Mouse (Mus musculus): ENCODE measurements around the gene Ldhal6b. TPM values are rescaled to one million over a fixed set of nuclear protein-coding genes. Genes with fewer than 3 reads are reported as not detected.

The Ldhal6b gene
- polyA plus RNA-seq, 1 experiment from 2014 or later, result not detected

DNA sequence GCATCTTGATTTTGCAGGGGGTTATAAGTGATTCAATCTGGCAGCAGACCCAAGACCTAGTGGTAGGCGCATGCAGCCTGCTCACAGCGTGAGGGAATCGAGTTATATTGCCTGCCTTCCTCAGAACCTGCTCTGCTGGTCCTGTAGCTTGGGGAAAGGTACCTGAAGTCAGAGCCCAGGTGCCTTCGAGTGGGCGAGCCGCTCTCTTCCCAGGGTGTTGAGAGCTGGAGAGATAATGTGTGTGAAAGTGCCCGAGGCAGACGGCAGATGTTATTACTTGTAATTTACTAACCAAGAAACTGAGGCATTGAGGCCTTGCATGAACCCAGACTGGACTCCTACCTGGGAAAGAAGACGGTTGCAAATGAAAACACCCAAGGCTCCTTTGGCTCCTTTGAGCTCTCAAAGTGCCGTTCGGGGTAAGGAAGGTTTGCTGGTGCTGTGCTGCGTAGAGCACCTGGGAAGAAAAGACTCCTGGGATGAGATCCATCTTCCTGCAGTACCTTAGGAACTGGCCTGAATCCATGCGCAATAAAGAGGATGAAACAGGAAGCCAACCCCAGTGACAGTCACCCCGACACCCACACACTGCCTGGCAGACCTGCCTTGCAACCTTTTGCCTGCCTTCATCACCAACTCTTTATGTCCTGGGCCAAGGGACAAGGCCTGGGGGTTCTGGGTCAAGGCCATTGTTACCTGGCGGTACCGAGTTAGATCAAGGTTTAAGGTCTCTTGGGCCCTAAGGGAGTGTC is 22.9 kb downstream of the Ldhal6b start:
- H3K4me3 ChIP-seq (replicated peaks), result no peak overlapping the region
- H3K36me3 ChIP-seq (replicated peaks), result no peaks in the 10 kb centered on the region
- H3K4me2 ChIP-seq, result no peak overlapping the region
- no peaks in the 10 kb centered on the region for H3K9me3 ChIP-seq (replicated peaks)
- no peak overlapping the region for H3K9ac ChIP-seq
- ATAC-seq (ENCODE audit: insufficient read depth), result no peak
- H3K27ac ChIP-seq (replicated peaks), result no peak overlapping the region
- H3K27me3 ChIP-seq, result 0 out of 2 replicates have a peak, but pooled peaks cover 2% of the 10 kb centered on the region
- 0 out of 2 replicates have a peak, but pooled peaks cover 3% of the 10 kb centered on the region for H3K4me1 ChIP-seq (replicated peaks)
- 66% methylated on average over 16 of the region's 16 CpGs for WGBS (ENCODE audit: insufficient replicate concordance)

DNA sequence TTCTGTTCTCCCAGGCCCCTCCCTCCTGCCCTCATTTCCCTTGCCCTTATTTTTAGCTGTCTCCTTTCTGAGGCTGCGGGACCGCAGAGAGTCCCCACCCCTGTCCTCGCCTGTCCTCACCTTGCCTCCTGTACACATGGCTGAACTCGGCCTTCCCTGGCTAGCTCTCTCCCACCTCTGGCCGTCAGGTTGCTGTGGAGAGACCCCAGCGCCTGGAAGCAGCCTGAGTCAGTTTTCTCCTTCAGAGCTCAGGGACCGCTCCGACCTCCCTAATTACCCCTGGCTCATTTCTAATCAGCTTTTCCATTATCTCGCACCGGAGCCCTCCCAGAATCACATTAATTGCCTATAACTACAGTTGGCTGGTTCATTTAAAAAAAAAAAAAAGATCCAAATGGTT is 27.9 kb downstream of the Ldhal6b start:
- no peak for ATAC-seq (ENCODE audit: insufficient read depth)
- Histone ChIP-seq H3K4me2 (no peak overlapping the region), H3K4me3 (replicated peaks) (no peak overlapping the region), H3K4me1 (replicated peaks) (no peaks in the 10 kb centered on the region), H3K9ac (no peak overlapping the region), H3K36me3 (replicated peaks) (no peaks in the 10 kb centered on the region), H3K9me3 (replicated peaks) (no peaks in the 10 kb centered on the region), H3K27me3 (0 out of 2 replicates have a peak, but pooled peaks cover 6% of the 10 kb centered on the region), H3K27ac (replicated peaks) (no peak overlapping the region)
- WGBS (ENCODE audit: insufficient replicate concordance), result 66% methylated on average over 10 of the region's 10 CpGs

DNA sequence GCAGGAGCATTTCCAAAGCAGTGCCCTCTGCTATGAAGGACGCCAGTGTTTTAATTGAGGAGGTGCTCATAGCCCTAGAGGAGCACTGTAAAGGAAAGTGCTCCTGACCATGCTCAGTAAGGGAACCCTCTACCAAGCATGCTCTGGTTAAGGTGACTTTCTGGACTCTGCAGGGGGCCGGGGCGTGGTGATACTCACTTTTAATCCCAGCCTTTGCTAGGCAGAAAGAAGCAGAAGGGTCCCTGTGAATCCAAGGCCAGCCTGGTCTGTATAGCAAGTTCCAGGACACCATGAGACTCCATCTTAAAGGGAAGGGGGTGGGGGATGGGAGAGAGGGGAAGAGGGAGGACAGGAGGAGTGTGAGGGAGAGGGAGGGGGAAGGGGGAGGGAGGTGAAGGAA is 30.2 kb downstream of the Ldhal6b start:
- no peak overlapping the region for H3K9ac ChIP-seq
- no peak overlapping the region for H3K4me2 ChIP-seq
- H3K36me3 ChIP-seq (replicated peaks), result no peaks in the 10 kb centered on the region
- WGBS (ENCODE audit: insufficient replicate concordance), result 66% methylated on average over 3 of the region's 3 CpGs
- H3K27ac ChIP-seq (replicated peaks), result no peak overlapping the region
- H3K4me1 ChIP-seq (replicated peaks), result no peaks in the 10 kb centered on the region
- no peak for ATAC-seq (ENCODE audit: insufficient read depth)
- no peaks in the 10 kb centered on the region for H3K9me3 ChIP-seq (replicated peaks)
- H3K4me3 ChIP-seq (replicated peaks), result no peak overlapping the region
- 0 out of 2 replicates have a peak, but pooled peaks cover 11% of the 10 kb centered on the region for H3K27me3 ChIP-seq

DNA sequence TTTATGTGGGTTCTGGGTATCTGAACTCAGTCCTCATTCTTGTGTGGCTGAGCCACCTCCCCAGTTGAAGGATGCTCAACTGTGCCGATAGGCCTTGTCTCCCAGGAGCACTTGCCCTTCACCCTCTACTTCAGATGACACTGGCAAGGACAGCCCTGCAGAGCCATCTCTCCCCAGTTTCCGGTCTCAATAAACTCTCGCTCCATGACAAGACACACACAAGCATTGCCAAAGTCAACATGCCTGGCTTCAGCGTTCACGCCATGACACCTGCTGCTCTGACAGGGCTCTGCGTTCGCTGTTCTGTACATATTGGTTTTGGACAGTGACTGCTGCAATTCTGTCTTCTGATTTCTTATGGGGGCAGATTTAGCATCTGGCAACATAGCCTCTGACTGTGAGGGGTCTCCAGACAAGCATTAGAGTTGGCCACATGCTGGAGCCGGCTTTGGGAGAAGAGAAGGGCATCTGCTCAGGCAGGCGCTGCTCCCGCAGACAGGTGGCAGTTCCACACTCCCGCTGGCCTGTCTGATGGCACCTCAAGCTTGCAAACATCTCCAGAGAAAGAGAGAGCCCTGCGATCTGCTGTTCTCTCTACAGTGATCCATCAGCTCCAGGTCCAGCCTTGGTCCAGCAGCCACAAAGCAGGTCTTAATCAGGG is 31.6 kb downstream of the Ldhal6b start:
- Histone ChIP-seq H3K4me3 (replicated peaks) (no peak overlapping the region), H3K9ac (no peak overlapping the region), H3K27ac (replicated peaks) (no peak overlapping the region), H3K4me2 (no peak overlapping the region), H3K9me3 (replicated peaks) (no peaks in the 10 kb centered on the region), H3K4me1 (replicated peaks) (no peaks in the 10 kb centered on the region), H3K27me3 (0 out of 2 replicates have a peak, but pooled peaks cover 11% of the 10 kb centered on the region), H3K36me3 (replicated peaks) (no peaks in the 10 kb centered on the region)
- no peak for ATAC-seq (ENCODE audit: insufficient read depth)
- 70% methylated on average over 12 of the region's 12 CpGs for WGBS (ENCODE audit: insufficient replicate concordance)

DNA sequence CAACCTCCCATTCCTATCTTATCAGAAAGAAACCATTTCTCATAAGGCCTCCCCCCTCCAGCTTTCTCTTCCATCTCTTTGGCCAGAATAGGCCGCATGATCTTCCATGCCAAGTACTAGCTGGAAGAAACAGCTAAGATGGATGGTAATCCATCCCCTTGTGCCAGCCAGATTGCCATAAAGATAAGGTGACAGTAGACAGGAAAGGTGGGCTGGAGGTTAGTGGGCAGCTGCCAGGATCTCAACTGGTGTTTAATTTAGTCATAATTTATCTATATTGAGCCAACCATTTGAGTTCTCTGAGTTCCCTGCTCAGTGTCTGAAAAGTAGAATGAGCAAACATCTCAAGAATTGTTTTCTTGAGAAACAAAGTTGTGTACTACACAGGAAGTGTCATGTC is 32.9 kb downstream of the Ldhal6b start:
- H3K4me3 ChIP-seq (replicated peaks), result no peak overlapping the region
- no peak for ATAC-seq (ENCODE audit: insufficient read depth)
- H3K9ac ChIP-seq, result no peak overlapping the region
- H3K36me3 ChIP-seq (replicated peaks), result no peaks in the 10 kb centered on the region
- no peak overlapping the region for H3K4me2 ChIP-seq
- 0 out of 2 replicates have a peak, but pooled peaks cover 11% of the 10 kb centered on the region for H3K27me3 ChIP-seq
- H3K9me3 ChIP-seq (replicated peaks), result no peaks in the 10 kb centered on the region
- no peak overlapping the region for H3K27ac ChIP-seq (replicated peaks)
- H3K4me1 ChIP-seq (replicated peaks), result no peaks in the 10 kb centered on the region
- WGBS (ENCODE audit: insufficient replicate concordance), result 82% methylated on average over 1 of the region's 1 CpGs

DNA sequence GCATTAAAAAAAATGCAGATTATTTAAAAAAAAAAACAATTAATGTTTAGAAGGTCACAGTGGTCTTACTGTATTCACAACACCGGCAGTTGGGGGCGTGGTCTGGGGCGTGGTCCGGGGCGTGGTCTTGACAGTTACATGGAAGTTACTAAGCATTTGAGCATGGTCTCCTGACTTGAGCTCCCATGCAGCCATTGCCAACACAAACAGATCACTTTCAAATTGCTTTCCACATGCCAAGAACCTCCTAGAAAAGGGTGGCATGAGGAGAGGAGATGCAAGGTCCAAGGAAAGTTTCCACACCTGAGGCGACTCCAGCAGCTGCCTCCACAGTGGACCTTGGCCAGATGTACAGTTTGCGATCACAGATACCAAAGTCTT is 40.6 kb downstream of the Ldhal6b start:
- Histone ChIP-seq H3K4me2 (no peak overlapping the region), H3K27me3 (no peaks in the 10 kb centered on the region), H3K9me3 (replicated peaks) (no peaks in the 10 kb centered on the region), H3K27ac (replicated peaks) (no peak overlapping the region), H3K4me1 (replicated peaks) (0 out of 2 replicates have a peak, but pooled peaks cover 4% of the 10 kb centered on the region), H3K4me3 (replicated peaks) (no peak overlapping the region), H3K9ac (no peak overlapping the region), H3K36me3 (replicated peaks) (no peaks in the 10 kb centered on the region)
- no peak for ATAC-seq (ENCODE audit: insufficient read depth)
- WGBS (ENCODE audit: insufficient replicate concordance), result 22% methylated on average over 7 of the region's 7 CpGs

DNA sequence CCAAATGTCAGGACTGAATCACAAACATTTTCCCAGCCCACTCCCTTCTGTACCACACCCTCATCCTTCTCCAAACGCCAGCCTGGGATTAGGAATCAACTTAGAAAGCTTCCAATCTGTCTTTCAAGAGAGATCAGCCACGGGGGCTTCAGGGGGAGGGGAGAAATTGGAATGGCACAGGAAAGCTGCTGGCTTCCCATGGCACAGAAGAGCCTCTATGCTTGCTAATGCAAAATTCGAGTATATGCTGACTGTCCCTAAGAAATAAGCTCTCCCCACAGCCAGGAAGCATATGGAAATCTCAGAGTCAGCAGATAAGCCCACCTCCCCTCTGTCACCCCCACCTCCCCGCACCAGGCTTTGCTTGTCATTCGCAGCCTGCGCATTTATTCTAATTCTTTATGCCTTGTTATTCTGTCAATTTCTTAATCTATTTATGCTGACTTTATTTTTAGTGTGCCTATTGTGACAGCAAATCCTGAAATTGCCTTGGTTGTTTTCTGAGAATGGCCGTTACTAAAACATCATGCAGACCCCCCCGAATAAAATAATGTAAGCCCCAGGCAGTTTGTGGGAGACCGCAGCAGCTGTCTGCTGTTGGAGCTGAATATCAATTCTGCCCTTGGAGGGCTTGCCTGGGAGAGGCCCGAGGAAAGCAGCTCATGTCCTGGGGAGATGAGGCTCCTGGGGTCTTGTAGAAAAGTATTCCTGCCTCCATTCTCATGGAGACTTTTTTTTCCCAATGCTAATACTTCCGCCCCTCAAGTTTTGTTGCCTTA is 41.2 kb downstream of the Ldhal6b start:
- ATAC-seq (ENCODE audit: insufficient read depth), result no peak
- Histone ChIP-seq H3K27me3 (no peaks in the 10 kb centered on the region), H3K4me2 (no peak overlapping the region), H3K36me3 (replicated peaks) (no peaks in the 10 kb centered on the region), H3K27ac (replicated peaks) (no peak overlapping the region), H3K4me1 (replicated peaks) (0 out of 2 replicates have a peak, but pooled peaks cover 4% of the 10 kb centered on the region), H3K9me3 (replicated peaks) (no peaks in the 10 kb centered on the region), H3K9ac (no peak overlapping the region), H3K4me3 (replicated peaks) (no peak overlapping the region)
- WGBS (ENCODE audit: insufficient replicate concordance), result 26% methylated on average over 11 of the region's 11 CpGs

DNA sequence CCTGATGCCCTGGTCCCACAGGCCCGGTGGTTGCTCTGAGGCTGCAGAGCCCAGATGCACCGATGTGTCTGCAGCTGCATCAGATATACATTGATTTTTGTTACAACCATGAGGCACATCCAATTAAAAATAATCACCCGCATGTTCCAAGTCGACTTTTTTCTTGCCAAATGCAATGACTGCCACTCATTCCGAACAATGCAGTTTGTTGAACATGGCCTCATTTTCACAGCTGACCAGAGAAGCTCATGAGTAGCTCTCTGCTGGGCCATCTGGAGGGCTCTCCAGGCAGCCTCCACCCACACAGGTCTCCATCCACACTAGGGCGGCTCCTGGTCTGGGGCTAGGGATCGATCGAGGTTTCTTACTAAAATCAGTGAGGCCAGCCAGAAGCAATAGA is 45.6 kb downstream of the Ldhal6b start:
- Histone ChIP-seq H3K36me3 (replicated peaks) (no peaks in the 10 kb centered on the region), H3K4me2 (no peak overlapping the region), H3K4me1 (replicated peaks) (0 out of 2 replicates have a peak, but pooled peaks cover 2% of the 10 kb centered on the region), H3K4me3 (replicated peaks) (no peak overlapping the region), H3K9ac (no peak overlapping the region), H3K27me3 (no peaks in the 10 kb centered on the region), H3K9me3 (replicated peaks) (no peaks in the 10 kb centered on the region), H3K27ac (replicated peaks) (no peak overlapping the region)
- 62% methylated on average over 8 of the region's 8 CpGs for WGBS (ENCODE audit: insufficient replicate concordance)
- no peak for ATAC-seq (ENCODE audit: insufficient read depth)

DNA sequence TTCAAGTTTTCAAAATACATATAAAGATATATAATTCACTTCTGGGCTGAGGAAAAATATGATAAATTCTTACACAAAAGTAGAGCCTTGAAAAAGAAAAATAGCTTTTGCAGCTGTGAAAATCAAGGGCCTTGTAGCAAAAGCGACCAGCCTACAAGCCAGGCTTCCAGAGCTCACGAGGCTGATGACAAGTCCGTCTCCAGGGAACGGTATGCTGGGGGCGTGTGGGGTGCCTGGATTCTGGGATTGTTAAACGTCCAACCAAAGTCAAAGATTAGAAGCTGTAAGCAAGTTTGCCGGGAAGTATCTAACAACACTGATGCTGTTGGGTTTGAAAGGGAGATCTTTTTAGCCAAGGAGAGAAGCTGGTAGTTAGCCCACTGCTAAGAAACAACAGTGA is 47.0 kb downstream of the Ldhal6b start:
- no peak for ATAC-seq (ENCODE audit: insufficient read depth)
- no peak overlapping the region for H3K4me3 ChIP-seq (replicated peaks)
- H3K9ac ChIP-seq, result no peak overlapping the region
- no peaks in the 10 kb centered on the region for H3K27me3 ChIP-seq
- H3K9me3 ChIP-seq (replicated peaks), result no peaks in the 10 kb centered on the region
- no peak overlapping the region for H3K4me2 ChIP-seq
- WGBS (ENCODE audit: insufficient replicate concordance), result 78% methylated on average over 7 of the region's 7 CpGs
- no peaks in the 10 kb centered on the region for H3K4me1 ChIP-seq (replicated peaks)
- H3K36me3 ChIP-seq (replicated peaks), result no peaks in the 10 kb centered on the region
- H3K27ac ChIP-seq (replicated peaks), result no peak overlapping the region

DNA sequence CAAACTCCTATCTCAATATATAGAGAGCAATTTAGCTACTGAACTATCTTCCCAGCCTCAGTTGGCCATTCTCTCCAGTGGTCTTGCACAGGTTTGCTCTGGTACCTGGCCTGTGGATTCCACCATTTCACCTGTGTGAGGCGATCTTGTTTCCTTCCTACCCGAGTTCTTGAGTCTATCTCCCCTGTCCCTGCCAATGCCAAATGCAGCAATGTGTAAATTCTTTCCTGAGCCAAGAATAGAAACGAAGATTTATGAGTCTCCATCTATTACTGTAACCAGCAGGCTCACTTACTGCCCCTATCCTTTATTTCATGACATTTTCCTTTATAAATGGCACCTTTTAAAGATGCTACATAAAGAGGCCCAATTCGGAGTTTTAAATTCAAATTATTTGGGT is 47.5 kb downstream of the Ldhal6b start:
- Histone ChIP-seq H3K4me2 (no peak overlapping the region), H3K9ac (no peak overlapping the region), H3K27me3 (no peaks in the 10 kb centered on the region), H3K4me1 (replicated peaks) (no peaks in the 10 kb centered on the region), H3K4me3 (replicated peaks) (no peak overlapping the region), H3K36me3 (replicated peaks) (no peaks in the 10 kb centered on the region), H3K9me3 (replicated peaks) (no peaks in the 10 kb centered on the region), H3K27ac (replicated peaks) (no peak overlapping the region)
- 41% methylated on average over 4 of the region's 4 CpGs for WGBS (ENCODE audit: insufficient replicate concordance)
- no peak for ATAC-seq (ENCODE audit: insufficient read depth)

All from liver, embryonic 15.5 days (tissue).